Mouse (Mus musculus): ENCODE measurements around the gene Ermard.

Ermard gene

GRCm38 (mm10) chr17:15060356-15060755, 19.3 kb downstream of the Ermard start:
- ATAC-seq (ENCODE audit: low TSS enrichment): no peak

GRCm38 (mm10) chr17:15065391-15066024, 24.5 kb downstream of the Ermard start:
- peak; percentile 84 for ATAC-seq (ENCODE audit: low TSS enrichment)

GRCm38 (mm10) chr17:15066066-15066465, 25.1 kb downstream of the Ermard start:
- no peak for ATAC-seq (ENCODE audit: low TSS enrichment)

GRCm38 (mm10) chr17:15066911-15067310, 25.9 kb downstream of the Ermard start:
- no peak for ATAC-seq (ENCODE audit: low TSS enrichment)

- no peak for ATAC-seq (ENCODE audit: low TSS enrichment)
These were observed 27.2 kb downstream of the Ermard start for GRCm38 (mm10) chr17:15068040-15068792.

GRCm38 (mm10) chr17:15069124-15069523, 28.1 kb downstream of the Ermard start:
- ATAC-seq (ENCODE audit: low TSS enrichment): peak; percentile 81

- ATAC-seq (ENCODE audit: low TSS enrichment): no peak
These were observed 31.2 kb downstream of the Ermard start for GRCm38 (mm10) chr17:15072211-15072610.

GRCm38 (mm10) chr17:15075033-15075432, 34.0 kb downstream of the Ermard start:
- ATAC-seq (ENCODE audit: low TSS enrichment): no peak

- ATAC-seq (ENCODE audit: low TSS enrichment): no peak
These were observed 36.5 kb downstream of the Ermard start for GRCm38 (mm10) chr17:15077536-15077935.

GRCm38 (mm10) chr17:15084226-15084848, 43.3 kb downstream of the Ermard start:
- ATAC-seq (ENCODE audit: low TSS enrichment): no peak

GRCm38 (mm10) chr17:15085006-15085405, 44.0 kb downstream of the Ermard start:
- no peak for ATAC-seq (ENCODE audit: low TSS enrichment)

GRCm38 (mm10) chr17:15088166-15088565, 47.2 kb downstream of the Ermard start:
- ATAC-seq (ENCODE audit: low TSS enrichment): no peak

- no peak for ATAC-seq (ENCODE audit: low TSS enrichment)
These were observed 47.6 kb downstream of the Ermard start for GRCm38 (mm10) chr17:15088591-15089001.

- no peak for ATAC-seq (ENCODE audit: low TSS enrichment)
These were observed 50.7 kb downstream of the Ermard start for GRCm38 (mm10) chr17:15091739-15092138.

- no peak for ATAC-seq (ENCODE audit: low TSS enrichment)
These were observed 52.5 kb downstream of the Ermard start for GRCm38 (mm10) chr17:15093523-15093922.

GRCm38 (mm10) chr17:15096853-15097252, 55.8 kb downstream of the Ermard start:
- ATAC-seq (ENCODE audit: low TSS enrichment): no peak

GRCm38 (mm10) chr17:15098677-15099076, 57.7 kb downstream of the Ermard start:
- ATAC-seq (ENCODE audit: low TSS enrichment): no peak

GRCm38 (mm10) chr17:15101355-15101754, 60.3 kb downstream of the Ermard start:
- ATAC-seq (ENCODE audit: low TSS enrichment): no peak

GRCm38 (mm10) chr17:15107143-15107649, 66.2 kb downstream of the Ermard start:
- ATAC-seq (ENCODE audit: low TSS enrichment): no peak

GRCm38 (mm10) chr17:15108473-15109441, 67.7 kb downstream of the Ermard start:
- peak; percentile 91 for ATAC-seq (ENCODE audit: low TSS enrichment)

GRCm38 (mm10) chr17:15115550-15115949, 74.5 kb downstream of the Ermard start:
- no peak for ATAC-seq (ENCODE audit: low TSS enrichment)

All from frontal cortex, adult (tissue).